Mouse (Mus musculus): ENCODE measurements around the gene Slc25a41.

DNA sequence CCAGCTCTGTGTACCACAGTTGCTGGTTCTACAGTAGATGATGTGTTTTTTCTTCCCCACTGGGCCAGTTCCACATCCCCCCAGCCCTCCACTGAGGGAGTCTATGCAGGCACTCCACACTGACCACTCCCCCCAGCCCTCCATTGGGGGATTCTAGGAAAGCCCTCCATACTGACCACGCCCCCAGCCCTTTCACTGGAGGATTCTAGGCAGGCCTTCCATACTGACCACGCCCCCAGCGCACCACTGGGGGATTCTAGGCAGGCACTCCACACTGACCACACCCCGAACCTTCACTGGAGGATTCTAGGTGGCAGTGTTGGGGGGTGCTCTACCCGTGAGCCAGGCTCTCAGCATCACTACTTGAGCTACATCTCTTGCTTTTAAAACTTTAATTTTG is 6.0 kb upstream of the Slc25a41 start:
- no peak for TF ChIP-seq POLR2A (IDR thresholded peaks at IDR 0.05; ENCODE audit: borderline replicate concordance, control insufficient read depth, low read depth, low read length)
- TF ChIP-seq CTCF (IDR thresholded peaks at IDR 0.05; ENCODE audit: control insufficient read depth, insufficient read depth, low read length), result no peak
